Mouse (Mus musculus) mature B cell (primary cell): ENCODE measurements around the gene Gm4981.
"Not testable (repeated sequence)": the region's sequence is repeated elsewhere in the genome, so short reads cannot be mapped to it uniquely, and the experiment has no call there.

Source experiments
- in situ Hi-C: fragments of 300-500 bp; cut with MboI; formaldehyde crosslinking; loops from 2 replicates; pipeline ENCODE4 v1.14.3; 2019

Gene Gm4981

GRCm38 (mm10) chr10:58223161-58223560 lies 13.3 kb downstream of the Gm4981 start:
- in situ Hi-C loops: not testable (repeated sequence)

GRCm38 (mm10) chr10:58221571-58221970 lies 14.9 kb downstream of the Gm4981 start:
- in situ Hi-C loops: not testable (repeated sequence)

GRCm38 (mm10) chr10:58220726-58221125 lies 15.8 kb downstream of the Gm4981 start:
- in situ Hi-C loops: no loop called here

- in situ Hi-C loops: no loop called here
These were observed 19.1 kb downstream of the Gm4981 start for GRCm38 (mm10) chr10:58217366-58217765.

- in situ Hi-C loops: no loop called here
These were observed 21.1 kb downstream of the Gm4981 start for GRCm38 (mm10) chr10:58215353-58215752.

GRCm38 (mm10) chr10:58214934-58215333 lies 21.6 kb downstream of the Gm4981 start:
- in situ Hi-C loops: no loop called here

GRCm38 (mm10) chr10:58214497-58214896 lies 22.0 kb downstream of the Gm4981 start:
- in situ Hi-C loops: no loop called here

GRCm38 (mm10) chr10:58212230-58212629 lies 24.3 kb downstream of the Gm4981 start:
- in situ Hi-C loops: no loop called here

GRCm38 (mm10) chr10:58211213-58211612 lies 25.3 kb downstream of the Gm4981 start:
- in situ Hi-C loops: no loop called here

- in situ Hi-C loops: no loop called here
These were observed 26.0 kb downstream of the Gm4981 start for GRCm38 (mm10) chr10:58210514-58210913.

- in situ Hi-C loops: no loop called here
These were observed 26.6 kb downstream of the Gm4981 start for GRCm38 (mm10) chr10:58209710-58210467.

- in situ Hi-C loops: no loop called here
These were observed 29.7 kb downstream of the Gm4981 start for GRCm38 (mm10) chr10:58206639-58207404.

- in situ Hi-C loops: no loop called here
These were observed 30.5 kb downstream of the Gm4981 start for GRCm38 (mm10) chr10:58205986-58206385.
